Mouse (Mus musculus) neural tube, embryonic 13.5 days (tissue): ENCODE measurements around the gene Odf2l. TPM values are rescaled to one million over a fixed set of nuclear protein-coding genes. Genes with fewer than 3 reads are reported as not detected.

Experiments used
- ATAC-seq: fragments of 200-750 bp; cut with Nextera tagmentation; 2 replicates; pipeline ENCODE4 v1.8.0; 2017; ENCODE audit warnings: low read depth, mild to moderate bottlenecking, moderate TSS enrichment, moderate library complexity
- H3K27ac ChIP-seq: fragments of 300-500 bp; sonication (generic); replicated peaks from 2 replicates; pipeline ENCODE4 v1.5.1; 2015; ENCODE audit warnings: moderate library complexity, mild to moderate bottlenecking, inconsistent platforms
- H3K27me3 ChIP-seq: fragments of 300-500 bp; sonication (generic); 2 replicates; pipeline ENCODE4 v1.6.1; 2015; ENCODE audit warnings: mild to moderate bottlenecking, inconsistent platforms
- H3K36me3 ChIP-seq: fragments of 300-500 bp; sonication (generic); 2 replicates; pipeline ENCODE4 v1.6.1; 2015; ENCODE audit warnings: mild to moderate bottlenecking, inconsistent platforms
- H3K4me1 ChIP-seq: fragments of 300-500 bp; sonication (generic); replicated peaks from 2 replicates; pipeline ENCODE4 v1.6.1; 2015; ENCODE audit warnings: inconsistent platforms
- H3K4me2 ChIP-seq: fragments of 300-500 bp; sonication (generic); 2 replicates; pipeline ENCODE4 v1.6.1; 2015; ENCODE audit warnings: inconsistent platforms, mild to moderate bottlenecking, moderate library complexity
- H3K4me3 ChIP-seq: fragments of 300-500 bp; sonication (generic); 2 replicates; pipeline ENCODE4 v1.5.1; 2015; ENCODE audit warnings: mild to moderate bottlenecking, inconsistent platforms
- H3K9ac ChIP-seq: fragments of 300-500 bp; sonication (generic); 2 replicates; pipeline ENCODE4 v1.6.1; 2015; ENCODE audit warnings: moderate library complexity, mild to moderate bottlenecking, inconsistent platforms
- H3K9me3 ChIP-seq: fragments of 300-500 bp; sonication (generic); 2 replicates; pipeline ENCODE4 v1.6.1; 2016; ENCODE audit warnings: inconsistent platforms
- WGBS: fragments of 180-500 bp; shearing (Covaris S2); methylation state at CpG from one replicate; pipeline ENCODE4 v1.1.7; 2015; 5-methylcytosine and 5-hydroxymethylcytosine counted together
- polyA plus RNA-seq: library from polyadenylated mRNA; unstranded; fragments of >200 nt; fragmentation: Nextera tagmentation; extraction: Ambion mirVana; gene quantifications from 2 replicates; pipeline ENCODE4 v1.2.1, GENCODE M21; 2015

Odf2l gene
- polyA plus RNA-seq, 1 experiment from 2014 or later, result 11.8 TPM

DNA sequence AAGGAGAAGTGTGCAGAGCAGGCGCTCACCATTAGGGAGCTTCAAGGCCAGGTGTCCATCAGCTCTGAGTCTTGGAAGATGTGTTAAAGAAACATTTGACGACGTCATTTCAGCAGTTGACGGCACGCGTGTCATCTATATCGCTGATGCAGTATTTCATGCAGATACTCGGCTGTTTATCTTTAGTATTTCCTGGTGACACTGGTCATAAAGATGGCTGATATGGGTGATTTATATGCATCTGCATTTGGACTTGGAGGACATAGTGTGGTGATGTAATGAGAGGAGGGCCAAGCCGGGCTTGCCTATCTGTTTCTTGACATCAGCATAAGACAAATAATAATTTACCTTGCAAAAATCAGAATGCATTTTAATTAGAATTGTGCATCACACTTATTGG is 28.5 kb downstream of the Odf2l start:
- Histone ChIP-seq H3K4me3 (no peak overlapping the region), H3K27ac (no peak overlapping the region), H3K27me3 (no peaks in the 10 kb centered on the region), H3K36me3 (peaks cover 19% of the 10 kb centered on the region), H3K9me3 (no peaks in the 10 kb centered on the region), H3K4me2 (no peak overlapping the region), H3K9ac (no peak overlapping the region), H3K4me1 (no peaks in the 10 kb centered on the region)
- ATAC-seq, result no peak
- WGBS, result 87% methylated on average over 9 of the region's 9 CpGs

GRCm38 (mm10) chr3:145147483-145147882 is 29.1 kb downstream of the Odf2l start:
- H3K27ac ChIP-seq, result no peak overlapping the region
- 86% methylated on average over 2 of the region's 2 CpGs for WGBS

GRCm38 (mm10) chr3:145147952-145148351 is 29.6 kb downstream of the Odf2l start:
- Histone ChIP-seq H3K9ac (no peak overlapping the region), H3K4me3 (no peak overlapping the region), H3K27ac (no peak overlapping the region), H3K4me1 (no peaks in the 10 kb centered on the region), H3K4me2 (no peak overlapping the region), H3K36me3 (peaks cover 19% of the 10 kb centered on the region), H3K27me3 (no peaks in the 10 kb centered on the region), H3K9me3 (no peaks in the 10 kb centered on the region)
- ATAC-seq, result no peak

More at GRCm38 (mm10) chr3:145147483-145147882, 29.1 kb downstream of the Odf2l start:
- Histone ChIP-seq H3K9me3 (no peaks in the 10 kb centered on the region), H3K4me3 (no peak overlapping the region), H3K9ac (no peak overlapping the region), H3K4me2 (no peak overlapping the region), H3K27me3 (no peaks in the 10 kb centered on the region), H3K36me3 (peaks cover 19% of the 10 kb centered on the region), H3K4me1 (no peaks in the 10 kb centered on the region)
- ATAC-seq, result no peak

DNA sequence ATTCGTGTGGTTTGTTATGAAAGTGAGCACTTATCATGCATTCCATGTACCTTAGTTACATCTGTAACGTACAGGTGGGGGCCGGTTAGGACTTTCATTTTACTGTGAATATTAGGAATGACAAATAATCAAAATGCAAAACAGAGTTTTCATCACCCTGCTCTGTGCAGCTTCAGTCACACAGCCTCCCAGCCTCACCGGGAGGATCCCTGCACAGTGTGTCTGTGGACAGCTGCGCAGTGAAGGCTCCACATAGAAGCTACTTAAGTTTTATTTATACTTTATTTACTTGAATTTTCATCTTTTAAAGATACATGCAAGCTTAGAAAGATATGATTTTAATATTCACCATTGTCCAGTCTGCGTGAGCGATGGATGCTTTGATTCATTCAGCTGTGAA is 32.7 kb downstream of the Odf2l start:
- WGBS, result 92% methylated on average over 7 of the region's 7 CpGs
- Histone ChIP-seq H3K9me3 (no peaks in the 10 kb centered on the region), H3K27me3 (no peaks in the 10 kb centered on the region), H3K27ac (no peak overlapping the region), H3K9ac (no peak overlapping the region), H3K36me3 (peaks cover 38% of the 10 kb centered on the region), H3K4me1 (no peaks in the 10 kb centered on the region), H3K4me2 (no peak overlapping the region), H3K4me3 (no peak overlapping the region)
- ATAC-seq, result no peak

DNA sequence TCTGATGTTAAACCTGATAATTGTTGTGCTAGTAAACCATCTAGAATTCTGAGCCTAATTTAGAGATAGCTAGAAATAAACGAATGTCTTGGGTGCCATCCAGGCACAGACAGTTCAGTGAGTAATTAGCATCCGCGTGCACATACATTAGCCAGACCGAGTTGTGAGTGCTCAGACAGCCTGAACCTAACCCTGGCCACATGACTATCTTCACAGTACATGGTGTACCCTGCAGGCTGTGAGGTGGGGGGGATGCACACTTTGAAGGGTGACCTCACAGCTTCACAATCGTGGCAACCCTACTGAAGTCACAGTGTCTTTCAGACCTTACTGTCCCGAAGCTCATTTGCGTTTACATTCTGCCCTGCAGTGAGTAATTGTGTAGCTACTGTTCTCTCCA is 33.5 kb downstream of the Odf2l start:
- H3K4me1 ChIP-seq, result no peaks in the 10 kb centered on the region
- 56% methylated on average over 7 of the region's 7 CpGs for WGBS
- H3K27ac ChIP-seq, result no peak overlapping the region
- H3K27me3 ChIP-seq, result no peaks in the 10 kb centered on the region
- H3K4me2 ChIP-seq, result no peak overlapping the region
- no peak overlapping the region for H3K9ac ChIP-seq
- no peaks in the 10 kb centered on the region for H3K9me3 ChIP-seq
- H3K36me3 ChIP-seq, result peaks cover 34% of the 10 kb centered on the region
- H3K4me3 ChIP-seq, result no peak overlapping the region
- no peak for ATAC-seq

- ATAC-seq, result no peak
- H3K27ac ChIP-seq, result no peak overlapping the region
- no peaks in the 10 kb centered on the region for H3K27me3 ChIP-seq
- 87% methylated on average over 6 of the region's 6 CpGs for WGBS
- H3K36me3 ChIP-seq, result peaks cover 19% of the 10 kb centered on the region
- no peak overlapping the region for H3K4me3 ChIP-seq
- H3K9me3 ChIP-seq, result no peaks in the 10 kb centered on the region
- H3K9ac ChIP-seq, result no peak overlapping the region
- no peaks in the 10 kb centered on the region for H3K4me1 ChIP-seq
- H3K4me2 ChIP-seq, result no peak overlapping the region
Observed at GRCm38 (mm10) chr3:145156883-145157282, 38.5 kb downstream of the Odf2l start.

- Histone ChIP-seq H3K27ac (no peak overlapping the region), H3K27me3 (no peaks in the 10 kb centered on the region), H3K4me1 (no peaks in the 10 kb centered on the region), H3K36me3 (peaks cover 19% of the 10 kb centered on the region), H3K4me2 (no peak overlapping the region), H3K9me3 (no peaks in the 10 kb centered on the region), H3K4me3 (no peak overlapping the region), H3K9ac (no peak overlapping the region)
- ATAC-seq, result no peak
- 92% methylated on average over 3 of the region's 3 CpGs for WGBS
Observed at GRCm38 (mm10) chr3:145158441-145158840, 40.1 kb downstream of the Odf2l start.

- Histone ChIP-seq H3K4me2 (no peak overlapping the region), H3K9ac (no peak overlapping the region), H3K36me3 (no peaks in the 10 kb centered on the region), H3K27ac (no peak overlapping the region), H3K27me3 (no peaks in the 10 kb centered on the region), H3K9me3 (no peaks in the 10 kb centered on the region), H3K4me1 (no peaks in the 10 kb centered on the region), H3K4me3 (no peak overlapping the region)
- ATAC-seq, result no peak
- 97% methylated on average over 11 of the region's 11 CpGs for WGBS
Observed at GRCm38 (mm10) chr3:145166741-145167140, 48.4 kb downstream of the Odf2l start.

- 91% methylated on average over 5 of the region's 5 CpGs for WGBS
Observed at GRCm38 (mm10) chr3:145167766-145168165, 49.4 kb downstream of the Odf2l start.

GRCm38 (mm10) chr3:145168844-145169696 is 50.7 kb downstream of the Odf2l start:
- 69% methylated on average over 13 of the region's 13 CpGs for WGBS

More at GRCm38 (mm10) chr3:145167766-145168165, 49.4 kb downstream of the Odf2l start:
- Histone ChIP-seq H3K9me3 (no peaks in the 10 kb centered on the region), H3K9ac (no peak overlapping the region), H3K4me3 (no peak overlapping the region), H3K4me2 (no peak overlapping the region), H3K27ac (no peak overlapping the region), H3K36me3 (no peaks in the 10 kb centered on the region), H3K4me1 (no peaks in the 10 kb centered on the region), H3K27me3 (no peaks in the 10 kb centered on the region)
- ATAC-seq, result no peak

DNA sequence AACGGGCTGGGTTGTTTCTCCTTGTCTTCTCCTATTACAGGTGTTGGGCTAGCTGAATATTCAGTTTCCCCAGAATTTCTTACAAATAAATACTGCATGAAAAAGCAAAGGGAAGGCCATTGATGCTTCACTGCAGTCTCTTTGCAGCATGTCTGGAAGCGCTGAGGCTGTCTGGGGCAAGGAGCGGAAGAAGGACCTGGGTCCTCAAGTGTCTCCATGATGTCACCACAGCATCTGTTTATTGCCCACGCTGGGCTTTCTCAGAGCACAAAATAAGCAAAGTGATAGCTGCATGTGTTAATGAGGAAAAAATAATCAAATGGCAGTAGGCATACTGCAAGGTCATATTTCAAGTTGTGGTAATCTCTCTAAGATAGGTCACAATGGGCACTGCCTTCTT is 51.6 kb downstream of the Odf2l start:
- H3K9ac ChIP-seq, result no peak overlapping the region
- 94% methylated on average over 4 of the region's 4 CpGs for WGBS
- no peak for ATAC-seq
- H3K9me3 ChIP-seq, result no peaks in the 10 kb centered on the region
- H3K27ac ChIP-seq, result no peak overlapping the region
- H3K4me1 ChIP-seq, result no peaks in the 10 kb centered on the region
- H3K36me3 ChIP-seq, result no peaks in the 10 kb centered on the region
- H3K4me2 ChIP-seq, result no peak overlapping the region
- H3K27me3 ChIP-seq, result no peaks in the 10 kb centered on the region
- no peak overlapping the region for H3K4me3 ChIP-seq

More at GRCm38 (mm10) chr3:145168844-145169696, 50.7 kb downstream of the Odf2l start:
- Histone ChIP-seq H3K9ac (no peak overlapping the region), H3K4me2 (no peak overlapping the region), H3K9me3 (no peaks in the 10 kb centered on the region), H3K27me3 (no peaks in the 10 kb centered on the region), H3K4me1 (no peaks in the 10 kb centered on the region), H3K36me3 (no peaks in the 10 kb centered on the region), H3K4me3 (no peak overlapping the region), H3K27ac (no peak overlapping the region)
- no peak for ATAC-seq

DNA sequence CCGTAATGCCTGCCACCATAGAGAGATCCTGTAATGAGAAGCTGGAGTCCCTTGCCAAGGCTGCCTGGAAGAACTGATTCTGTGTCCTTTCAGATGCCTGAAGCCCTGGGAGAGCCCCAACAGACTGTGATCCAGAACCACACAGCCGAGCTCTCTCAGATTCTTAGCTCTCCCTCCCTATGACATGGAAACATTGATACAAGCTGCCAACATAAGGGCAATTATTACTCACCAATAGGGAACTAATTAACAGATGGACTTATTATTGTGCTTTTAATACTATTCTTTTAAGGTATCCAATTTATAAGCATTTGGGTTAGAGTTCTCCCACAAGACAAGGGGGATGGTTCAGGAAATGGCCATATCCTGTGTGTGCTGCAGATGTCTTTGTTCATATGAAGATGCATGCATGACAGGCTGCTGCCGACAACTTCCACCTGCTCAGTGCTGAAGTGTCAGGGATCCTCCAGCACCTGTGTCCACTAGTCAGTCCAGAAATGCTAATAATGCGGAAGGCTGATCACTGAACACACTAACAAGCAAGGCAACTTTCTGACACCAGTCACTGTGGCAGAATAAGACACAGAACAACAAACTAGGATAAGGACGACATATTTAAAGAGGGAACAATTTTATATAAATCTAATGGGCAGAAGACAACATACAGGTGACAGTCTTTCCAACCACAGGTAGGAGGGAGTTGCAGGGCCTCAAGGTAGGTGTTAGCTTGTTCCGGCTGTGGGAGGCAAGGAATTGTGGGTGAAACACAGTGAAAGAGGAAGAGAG is 52.4 kb downstream of the Odf2l start:
- Histone ChIP-seq H3K4me2 (no peak overlapping the region), H3K9me3 (no peaks in the 10 kb centered on the region), H3K9ac (no peak overlapping the region), H3K27me3 (no peaks in the 10 kb centered on the region), H3K4me3 (no peak overlapping the region), H3K36me3 (no peaks in the 10 kb centered on the region), H3K27ac (no peak overlapping the region), H3K4me1 (no peaks in the 10 kb centered on the region)
- ATAC-seq, result no peak
- WGBS, result 91% methylated on average over 6 of the region's 6 CpGs
